Mouse (Mus musculus): Measurements from ENCODE around the gene Pakap. TPM values are rescaled to one million over a fixed set of nuclear protein-coding genes. Genes with fewer than 3 reads are reported as not detected.

Gene Pakap
- total RNA-seq, 2 experiments from 2014 or later, result 37.4 to 44.3 TPM

DNA sequence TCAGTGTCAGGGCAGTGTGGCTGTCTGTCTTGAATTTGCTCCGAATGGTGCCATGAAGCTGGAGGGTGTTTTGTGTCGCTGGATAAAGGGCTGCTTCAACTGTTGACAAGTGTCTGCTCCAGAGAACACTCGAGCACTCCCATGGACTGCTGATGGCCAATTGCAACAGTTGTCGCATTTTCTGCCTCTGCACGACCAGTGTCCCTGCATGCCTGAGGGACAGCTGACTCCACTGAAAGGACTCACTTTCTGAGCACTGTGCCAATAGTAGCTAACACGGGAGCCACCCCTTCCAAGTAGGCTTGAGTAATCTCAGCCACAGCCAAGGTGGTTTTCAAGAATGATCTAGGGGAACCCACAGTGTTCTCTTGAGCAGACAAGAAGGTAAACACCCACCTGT is 1.7 kb downstream of the Pakap start:
- no peak for DNase-seq (ENCODE audit: low spot score)
- intact Hi-C loops (cut with DNase I), result loop anchor here (2.0 kb wide), 1 partner anchor 17 kb away; no protein-coding TSS in a partner anchor

DNA sequence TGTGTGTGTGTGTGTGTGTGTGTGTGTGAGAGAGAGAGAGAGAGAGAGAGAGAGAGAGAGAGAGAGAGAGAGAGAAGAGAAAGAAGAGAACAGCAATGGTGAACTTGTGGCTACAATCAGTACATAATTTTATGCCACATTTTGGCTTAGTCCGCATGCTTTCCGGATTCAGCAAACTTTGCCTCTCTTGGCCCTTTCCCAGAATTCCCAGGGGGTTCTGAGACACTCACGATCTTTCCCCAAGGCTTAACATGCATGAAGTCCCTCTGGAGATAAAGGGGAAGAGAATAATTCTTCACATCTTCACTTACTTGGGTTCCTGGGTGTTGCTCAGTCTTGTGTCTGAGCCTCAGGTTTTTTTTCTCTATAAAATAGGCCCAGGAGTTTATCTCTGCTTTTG is 2.2 kb downstream of the Pakap start:
- no peak for DNase-seq (ENCODE audit: low spot score)
- intact Hi-C loops (cut with DNase I), result no loop called here

DNA sequence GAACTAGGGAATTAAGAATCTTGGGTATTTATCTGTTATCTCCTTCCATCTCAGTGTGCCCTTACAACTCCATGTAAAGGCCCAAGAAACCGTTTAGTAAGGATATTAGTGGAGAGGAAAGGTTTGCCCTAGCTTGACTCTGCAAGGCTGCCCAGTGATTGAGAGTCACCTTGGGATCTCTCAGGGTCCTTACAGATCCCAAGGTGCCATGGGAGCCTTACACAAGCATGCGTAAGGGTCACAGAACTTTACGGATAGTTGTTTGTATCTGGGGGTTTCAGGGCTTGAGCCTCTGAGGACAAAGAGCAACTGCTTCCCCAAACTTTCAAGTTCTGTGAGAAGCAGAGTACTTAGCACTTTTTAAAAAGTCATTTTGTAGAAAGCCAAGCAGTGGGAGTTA is 6.2 kb downstream of the Pakap start:
- DNase-seq (ENCODE audit: low spot score), result no peak
- intact Hi-C loops (cut with DNase I), result no loop called here

DNA sequence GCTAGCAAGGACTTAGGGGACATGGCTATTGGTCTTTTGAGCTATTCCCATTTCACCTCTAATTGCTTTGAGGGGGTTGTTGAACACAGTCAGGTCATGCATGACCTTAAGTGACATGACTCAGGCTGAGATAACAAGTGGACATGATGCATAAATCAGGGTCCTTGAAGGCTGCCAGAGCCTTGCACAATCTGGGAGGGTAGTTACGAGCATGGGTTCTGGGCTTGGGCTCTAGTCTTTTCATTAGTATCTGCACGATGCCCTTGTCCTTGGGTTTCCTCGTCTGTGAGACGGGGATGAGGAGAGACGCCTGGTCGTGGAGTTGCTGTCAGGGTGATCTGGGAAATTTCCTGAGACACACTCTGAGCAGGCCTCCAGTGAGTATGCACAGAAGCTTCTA is 6.7 kb downstream of the Pakap start:
- intact Hi-C loops (cut with DNase I), result no loop called here
- no peak for DNase-seq (ENCODE audit: low spot score)

DNA sequence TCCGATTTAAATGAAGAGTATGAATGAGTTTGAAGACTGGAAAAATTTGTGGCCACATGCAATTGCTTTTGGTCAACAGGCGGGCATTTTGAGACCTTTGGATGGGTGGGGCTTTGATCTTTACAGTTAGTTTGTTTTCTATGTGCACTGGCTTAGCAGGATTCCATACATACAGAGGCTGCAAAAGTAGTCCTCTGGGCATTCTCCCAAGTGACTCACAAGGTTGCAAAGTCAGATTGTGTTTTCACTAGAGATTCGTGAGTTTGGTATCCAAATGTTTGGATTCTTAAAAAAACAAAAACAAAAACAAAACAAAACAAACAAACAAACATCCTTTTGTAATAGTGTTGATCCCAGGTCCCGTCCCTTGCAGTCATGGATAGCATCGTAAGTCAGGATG is 7.7 kb downstream of the Pakap start:
- intact Hi-C loops (cut with DNase I), result no loop called here
- no peak for DNase-seq (ENCODE audit: low spot score)

DNA sequence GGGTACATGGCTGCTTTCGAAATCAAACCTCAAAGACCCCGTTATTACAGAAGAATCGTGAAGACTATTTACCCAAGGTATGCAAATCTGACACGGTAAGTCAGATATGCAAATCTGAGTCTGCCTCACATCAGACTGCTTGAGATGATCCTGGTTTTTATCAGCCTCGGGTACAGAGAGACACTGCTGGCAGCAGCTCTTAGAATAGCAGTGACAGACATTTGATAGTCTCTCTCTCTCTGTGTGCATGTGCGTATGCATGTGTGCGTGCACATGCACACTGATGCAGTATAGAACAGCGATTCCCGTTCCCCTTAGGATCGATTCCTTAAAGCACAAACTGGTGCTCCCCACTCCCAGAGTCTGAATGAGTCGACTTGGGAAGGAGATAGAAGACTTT is 8.1 kb downstream of the Pakap start:
- intact Hi-C loops (cut with DNase I), result no loop called here
- DNase-seq (ENCODE audit: low spot score), result no peak

DNA sequence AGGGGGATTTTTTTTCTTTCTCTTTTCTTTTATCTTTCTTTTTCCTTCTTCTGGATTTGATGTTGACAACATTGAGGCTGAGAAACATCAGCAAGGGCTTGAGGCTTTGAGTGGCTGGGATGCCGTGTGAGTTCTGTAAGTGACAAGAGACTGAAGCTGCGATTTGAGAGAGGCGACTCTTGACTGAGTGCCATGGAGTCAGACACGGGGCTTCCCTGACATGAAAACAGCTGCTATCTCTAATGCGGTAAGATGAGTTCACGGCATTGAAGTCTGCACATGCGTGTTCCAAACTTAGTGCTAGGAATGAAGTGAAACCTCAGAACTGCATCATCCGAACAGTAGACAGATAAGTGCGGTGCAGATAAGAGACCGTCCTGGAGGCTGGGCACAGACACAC is 11.7 kb downstream of the Pakap start:
- intact Hi-C loops (cut with DNase I), result no loop called here
- DNase-seq (ENCODE audit: low spot score), result no peak

DNA sequence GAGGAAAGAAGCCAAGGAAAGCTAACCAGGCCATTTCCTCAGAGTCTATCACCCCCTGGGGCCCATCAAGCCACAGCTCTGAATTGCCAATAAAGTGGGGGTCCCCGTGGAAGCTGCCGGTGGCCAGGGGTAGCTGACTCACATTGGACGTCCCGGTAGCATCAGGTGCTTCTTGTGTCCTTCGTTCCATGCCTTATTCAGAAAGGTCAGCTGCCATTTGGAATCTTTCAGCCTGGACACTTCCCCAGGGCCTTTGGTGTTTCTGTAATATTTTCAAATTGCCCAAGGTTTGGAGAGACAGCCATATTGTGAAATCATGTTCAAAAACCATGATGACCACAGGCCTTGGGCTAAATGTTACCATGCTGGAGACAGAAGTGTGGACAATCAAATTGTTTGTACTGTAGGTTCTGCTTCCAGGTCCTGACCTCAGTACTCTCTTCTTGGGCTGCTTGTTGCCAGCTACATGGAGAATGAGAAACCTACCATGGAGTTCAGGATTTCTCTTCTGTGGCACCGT is 17.4 kb downstream of the Pakap start:
- intact Hi-C loops (cut with DNase I), result no loop called here

DNA sequence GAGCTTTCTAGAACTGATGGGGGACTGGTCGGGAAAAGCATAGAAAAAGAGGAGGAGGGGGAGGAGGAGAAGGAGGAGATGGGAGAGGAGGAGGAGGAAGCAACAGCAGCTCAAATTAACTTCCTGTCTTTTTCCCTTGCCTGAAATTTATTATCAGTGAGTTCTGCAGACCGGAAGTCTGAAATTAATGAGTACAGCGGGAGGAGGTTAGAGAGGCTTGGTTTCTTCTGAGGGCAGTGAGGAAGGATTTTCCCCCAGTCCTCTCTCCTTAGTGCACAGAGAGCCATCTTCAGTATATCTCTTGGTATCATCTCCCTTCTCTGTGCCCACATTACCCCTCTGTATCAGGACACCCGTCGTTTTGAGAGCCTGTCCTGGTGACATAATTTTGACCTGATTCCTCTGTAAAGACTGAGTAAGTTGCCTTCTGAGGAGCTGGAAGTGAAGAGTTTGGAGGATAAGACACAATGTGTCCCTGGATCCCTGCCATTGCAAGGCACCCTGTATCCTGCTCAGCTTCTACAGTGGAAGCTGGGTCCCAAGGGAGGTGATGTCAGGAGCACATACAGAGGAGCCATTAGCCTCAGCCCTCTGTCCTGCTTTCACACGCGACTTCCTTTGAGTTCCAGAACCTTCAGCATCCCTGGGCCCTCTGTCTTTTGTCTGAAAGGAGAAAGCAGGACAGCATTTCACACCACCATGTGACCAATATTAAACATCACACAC is 19.1 kb downstream of the Pakap start:
- intact Hi-C loops (cut with DNase I), result loop anchor here (2.0 kb wide), 1 partner anchor 18 kb away; the partner anchor contains the start of gene Pakap
- no peak for DNase-seq (ENCODE audit: low spot score)

More for the DNA sequence above, 17.4 kb downstream of the Pakap start:
- DNase-seq (ENCODE audit: low spot score), result no peak

DNA sequence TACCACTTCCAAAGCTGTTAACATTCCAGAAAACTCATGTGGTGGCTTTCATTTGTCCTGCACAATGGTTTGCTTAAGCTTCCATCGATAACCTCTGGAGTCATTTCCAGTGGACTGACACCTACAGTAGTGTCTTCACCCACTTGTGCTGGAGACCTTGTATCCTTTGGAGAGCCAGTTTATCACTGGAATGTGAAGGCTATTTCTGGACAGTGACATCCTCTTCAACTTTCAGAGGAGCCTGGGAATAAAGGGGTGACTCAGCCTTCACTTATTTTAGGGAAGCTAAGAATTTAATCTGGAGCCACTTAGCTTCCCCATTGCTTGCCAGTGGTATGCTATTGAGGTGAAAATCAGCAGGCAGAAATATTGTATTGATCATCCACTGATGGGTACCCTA is 20.4 kb downstream of the Pakap start:
- intact Hi-C loops (cut with DNase I), result no loop called here
- no peak for DNase-seq (ENCODE audit: low spot score)

DNA sequence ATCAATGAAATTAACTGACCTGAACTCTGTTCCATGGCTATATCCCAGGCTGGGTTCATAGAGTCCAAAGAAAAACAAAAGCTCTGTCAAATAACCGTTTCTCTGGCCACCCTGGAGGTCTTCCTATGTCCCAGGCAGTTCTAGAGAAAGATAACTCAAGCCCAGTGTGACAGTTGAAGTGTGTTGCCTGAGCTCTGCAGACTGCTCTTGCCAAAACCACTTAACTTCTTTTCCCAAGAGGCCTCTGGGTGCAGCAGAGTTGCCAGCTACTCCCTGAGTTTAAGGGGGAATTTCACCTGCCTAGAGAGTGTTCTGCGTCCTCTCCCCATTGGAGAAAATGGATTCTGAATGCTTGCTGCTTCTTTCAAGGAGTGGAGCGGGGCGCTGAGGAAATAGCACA is 24.8 kb downstream of the Pakap start:
- intact Hi-C loops (cut with DNase I), result no loop called here
- DNase-seq (ENCODE audit: low spot score), result no peak

DNA sequence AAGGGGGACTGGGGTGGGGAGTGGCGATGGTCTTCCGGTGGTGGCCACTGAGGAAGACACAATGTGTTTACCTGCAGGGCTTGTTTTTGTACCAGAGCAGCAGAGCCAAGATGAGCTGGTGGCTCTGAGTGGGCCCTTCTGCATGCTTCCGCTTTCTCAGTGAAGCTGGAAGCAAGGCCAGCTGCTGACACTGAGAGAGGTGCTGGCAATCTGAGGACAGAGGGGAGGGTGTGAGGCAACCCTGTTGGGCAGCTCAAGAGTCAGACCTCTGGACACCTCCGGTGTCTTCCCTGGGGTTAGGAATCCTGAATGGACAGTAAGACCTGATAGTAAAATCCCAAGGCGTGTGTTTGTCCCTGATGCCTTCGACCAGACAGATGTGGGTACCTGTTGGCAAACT is 32.0 kb downstream of the Pakap start:
- DNase-seq (ENCODE audit: low spot score), result no peak
- intact Hi-C loops (cut with DNase I), result no loop called here

DNA sequence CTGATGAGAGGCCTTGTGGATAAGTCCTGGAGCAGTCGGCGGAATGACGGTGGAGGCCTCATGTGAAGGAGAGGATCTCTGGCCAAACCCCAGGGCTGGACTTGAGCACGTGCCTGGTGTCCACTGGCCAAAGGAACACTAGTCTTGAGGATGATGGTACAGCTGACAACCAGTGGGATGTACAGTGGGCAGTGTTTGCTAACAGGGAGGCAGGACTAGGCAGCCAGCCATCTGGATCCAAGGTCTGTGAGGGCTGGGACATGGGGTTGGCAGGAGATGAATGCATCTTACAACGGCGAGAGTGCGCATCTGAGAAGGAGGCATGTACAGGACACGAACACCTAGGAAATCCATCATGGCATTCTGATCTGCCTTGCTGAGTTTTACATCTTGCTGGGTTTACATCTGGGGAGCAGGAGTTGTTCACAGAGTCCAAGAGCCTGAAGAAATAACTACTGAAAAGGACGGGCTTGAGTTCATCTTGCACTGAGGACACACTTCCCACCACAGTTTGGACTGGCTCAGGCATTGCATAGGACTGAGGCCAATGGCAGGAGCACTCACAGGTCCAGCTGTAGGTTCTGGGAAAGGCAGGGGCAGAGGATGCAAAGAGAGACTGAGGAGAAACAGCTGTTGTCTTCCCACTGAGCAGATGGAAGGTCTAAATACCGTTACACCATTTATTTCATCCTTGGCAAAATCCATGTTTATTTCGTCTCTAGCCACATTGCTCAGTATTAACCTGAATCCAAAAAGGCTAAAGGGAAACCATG is 32.9 kb downstream of the Pakap start:
- intact Hi-C loops (cut with DNase I), result no loop called here
- no peak for DNase-seq (ENCODE audit: low spot score)

DNA sequence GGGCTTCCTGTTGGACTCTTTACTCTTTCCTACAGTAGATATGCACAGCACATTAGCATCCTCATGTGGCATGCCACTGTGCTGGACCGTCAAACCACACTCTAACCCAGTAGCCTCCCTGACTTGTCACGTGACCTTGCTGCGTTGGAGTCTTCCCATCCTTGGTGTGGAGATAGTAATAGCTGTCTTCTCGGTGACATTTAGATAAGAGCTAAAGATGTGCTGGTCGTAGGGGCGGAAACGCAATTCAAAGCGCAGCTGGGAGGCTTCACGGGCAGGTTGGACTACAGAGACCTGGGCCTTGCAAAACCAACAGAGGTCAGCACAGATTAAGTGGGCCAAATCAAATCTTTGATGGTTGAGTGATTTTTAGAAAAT is 33.5 kb downstream of the Pakap start:
- no peak for DNase-seq (ENCODE audit: low spot score)
- intact Hi-C loops (cut with DNase I), result no loop called here

DNA sequence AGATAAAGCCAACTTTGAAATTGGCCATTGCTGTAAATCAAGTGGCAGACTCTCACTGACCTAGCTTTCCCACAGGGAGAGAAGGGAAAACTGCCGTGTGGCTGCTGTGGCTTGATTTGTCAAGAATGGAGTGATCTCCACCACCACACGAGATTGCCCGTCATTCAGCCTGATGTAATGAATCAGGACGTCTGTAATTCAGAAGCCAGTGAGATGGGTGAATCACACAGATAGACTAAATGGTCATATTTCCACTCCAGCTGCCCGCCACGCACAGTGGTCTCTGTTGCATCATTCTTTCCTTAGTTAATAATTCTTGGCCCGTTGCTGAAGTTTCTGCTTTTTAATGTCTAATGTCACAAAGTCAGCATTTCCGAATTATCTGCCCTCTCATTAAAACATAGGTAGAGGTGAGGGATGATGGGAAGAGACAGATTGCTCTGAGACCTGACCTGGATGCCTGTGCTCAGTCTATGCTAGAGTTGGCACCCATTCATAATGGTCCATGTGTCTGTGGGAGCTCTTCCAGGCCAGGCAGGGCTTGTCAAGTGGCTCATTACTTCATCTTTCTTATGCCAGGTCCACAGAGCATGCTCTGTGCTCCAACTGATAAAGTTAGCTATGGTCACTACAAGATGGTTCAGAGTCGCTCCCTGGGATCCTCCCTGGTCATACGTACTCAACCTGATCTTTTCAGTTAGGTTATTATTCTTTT is 34.1 kb downstream of the Pakap start:
- intact Hi-C loops (cut with DNase I), result no loop called here
- DNase-seq (ENCODE audit: low spot score), result no peak

DNA sequence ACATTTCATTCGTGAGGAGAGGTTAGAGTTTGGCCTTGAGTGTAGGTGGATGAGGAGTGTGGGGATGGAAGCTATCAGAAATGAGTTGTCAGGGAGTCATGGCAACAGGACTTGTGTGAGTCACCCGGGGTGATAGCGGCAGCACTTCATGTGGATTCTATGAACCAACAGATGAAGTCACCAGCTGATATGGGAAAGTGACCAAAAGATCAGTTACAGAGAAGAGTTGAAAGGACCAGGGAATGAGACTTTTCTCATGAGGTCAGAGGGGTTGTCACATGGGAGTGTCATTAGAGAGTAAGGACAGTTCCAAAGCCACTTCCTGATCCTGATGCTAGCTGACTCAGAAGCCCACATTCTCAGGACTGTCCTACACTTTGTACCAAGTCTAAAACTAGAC is 38.3 kb downstream of the Pakap start:
- DNase-seq (ENCODE audit: low spot score), result no peak
- intact Hi-C loops (cut with DNase I), result loop anchor here (2.0 to 5.0 kb wide), 3 partner anchors 39 to 144 kb away; no protein-coding TSS in a partner anchor

DNA sequence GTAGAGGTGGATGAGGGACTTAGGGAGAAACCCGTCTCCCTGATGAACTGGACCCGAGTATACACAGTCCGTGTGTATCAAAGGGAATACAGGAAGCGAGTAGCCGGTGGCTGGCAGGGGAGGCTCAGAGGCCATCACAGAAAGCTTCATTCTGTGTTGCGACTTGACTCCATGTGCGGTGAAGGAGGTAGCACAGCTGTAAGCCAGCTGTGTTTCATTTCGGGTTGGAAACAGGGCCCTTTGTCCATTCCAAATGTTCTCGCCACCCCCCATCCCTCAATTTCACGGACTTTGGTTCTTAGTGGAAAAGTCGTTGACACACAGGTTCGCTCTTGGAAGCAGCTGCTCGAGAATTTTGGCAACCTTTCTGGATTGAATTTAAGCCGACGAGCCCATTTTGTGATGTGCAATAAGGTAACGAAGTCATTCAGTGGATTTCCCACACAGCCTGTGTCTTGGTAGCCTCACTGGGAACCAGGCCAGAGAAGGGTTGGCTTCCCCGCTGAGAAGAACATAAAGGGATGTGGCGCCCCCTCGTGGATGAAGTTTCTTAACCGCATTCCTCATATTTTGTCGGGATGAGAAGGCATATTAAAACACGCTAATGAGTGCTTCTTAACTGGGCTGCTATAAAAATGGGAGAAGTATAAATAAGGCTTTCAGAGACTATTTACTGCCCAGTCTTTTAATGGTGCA is 39.4 kb downstream of the Pakap start:
- DNase-seq (ENCODE audit: low spot score), result peak; percentile 64

DNA sequence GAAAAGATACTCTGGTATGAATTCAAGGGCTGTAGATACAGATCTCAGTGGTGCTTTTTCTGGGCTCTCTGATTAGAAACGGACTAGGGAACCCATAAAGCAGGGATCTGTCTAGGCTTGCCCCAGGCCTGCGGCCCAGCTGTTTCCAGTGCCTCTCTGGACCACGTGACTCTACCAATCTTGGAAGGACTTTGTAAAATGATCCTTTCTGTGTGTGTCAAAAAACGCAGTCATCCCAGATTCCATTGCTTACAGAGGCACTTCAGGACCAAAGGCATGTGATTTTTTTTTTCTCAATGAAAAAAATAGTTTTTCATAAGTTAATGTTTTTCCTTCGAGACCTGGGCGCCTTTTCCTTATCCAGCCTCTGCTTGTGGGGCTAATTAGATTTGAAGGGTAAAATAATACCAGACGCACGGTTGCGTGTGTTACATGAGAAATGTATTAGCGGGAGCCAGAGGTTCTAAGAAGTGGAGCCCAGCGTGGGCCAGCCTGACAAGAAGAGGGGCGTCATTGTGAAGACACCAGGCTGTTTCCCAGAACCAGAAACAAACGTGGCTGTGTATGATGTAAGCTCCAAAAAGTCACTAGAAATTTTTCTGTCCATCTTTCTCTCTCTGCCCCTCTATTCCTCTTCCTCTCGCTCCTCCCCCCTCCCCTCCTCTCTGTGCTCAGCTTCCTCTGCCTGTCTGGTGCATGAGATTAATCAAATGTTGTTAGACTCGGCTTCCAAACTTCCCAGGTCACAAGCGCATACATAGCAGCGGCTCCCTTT is 43.5 kb downstream of the Pakap start:
- DNase-seq (ENCODE audit: low spot score), result no peak
- intact Hi-C loops (cut with DNase I), result loop anchor here (2.0 kb wide), 1 partner anchor 243 kb away; no protein-coding TSS in a partner anchor

More for the DNA sequence above, 39.4 kb downstream of the Pakap start:
- intact Hi-C loops (cut with DNase I), result loop anchor here (2.0 to 5.0 kb wide), 3 partner anchors 41 to 145 kb away; no protein-coding TSS in a partner anchor

DNA sequence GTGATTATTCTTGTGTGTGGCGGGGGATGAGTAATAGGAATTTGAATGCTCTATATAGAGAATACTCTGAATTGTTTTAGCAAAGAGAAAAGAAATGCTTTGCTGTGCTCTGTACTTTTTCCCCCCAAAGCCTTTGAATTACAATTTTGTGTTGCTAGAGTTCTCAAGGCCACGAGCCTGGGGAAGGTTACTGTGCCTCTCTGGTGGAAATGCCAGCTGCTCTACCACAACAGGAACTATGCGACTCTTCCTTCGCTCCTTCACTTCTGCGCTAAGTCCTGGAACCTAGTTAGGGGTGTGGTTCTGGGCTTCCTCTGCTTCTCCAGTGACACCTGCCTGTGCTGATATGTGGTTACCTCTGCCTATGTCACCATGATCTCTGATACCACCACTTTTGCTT is 44.7 kb downstream of the Pakap start:
- DNase-seq (ENCODE audit: low spot score), result no peak
- intact Hi-C loops (cut with DNase I), result loop anchor here (2.0 kb wide), 1 partner anchor 244 kb away; no protein-coding TSS in a partner anchor
